ENCODE assay signal across 8 mouse cellular contexts in genomic region chr4:110050393-110051280, GRCm38 (mm10).
DNase-seq lines count a peak whose midpoint lies in the region; ATAC-seq and TF ChIP-seq lines count a peak whose summit lies in the region.

No protein-coding gene starts in this region.

- peak; percentile 45 for DNase-seq in A20 (ENCODE audit: low read depth, low spot score)
- peak; percentile 19 for DNase-seq in c-Kit-negative CD71-positive TER-119-positive erythroid progenitor cells, embryonic 14.5 days (ENCODE audit: low read depth, low spot score)
- peak; percentile 88 to 89 for DNase-seq in kidney, postnatal 25 days
- DNase-seq in liver, embryonic 13.5 days: peak; percentile 40
- peak; percentile 86 for DNase-seq in stomach, postnatal 0 days (ENCODE audit: low spot score)

- peaks cover 8% of the 10 kb centered on the region for H3K4me1 ChIP-seq in forebrain, embryonic 12.5 days
- H3K4me1 ChIP-seq in heart, embryonic 16.5 days (ENCODE audit: control insufficient read depth, insufficient read depth, low read length): 0 out of 2 replicates have a peak, but pooled peaks cover 5% of the 10 kb centered on the region
- peaks cover 9% of the 10 kb centered on the region for H3K4me1 ChIP-seq in liver, embryonic 13.5 days (replicated peaks)
- H3K4me1 ChIP-seq in neural tube, embryonic 12.5 days: peaks cover 7% of the 10 kb centered on the region; the same call in 1 of the 2 replicates
- peaks cover 6% of the 10 kb centered on the region; the same call in 1 of the 2 replicates for H3K4me1 ChIP-seq in stomach, postnatal 0 days (replicated peaks; ENCODE audit: control insufficient read depth, insufficient read depth)

- no peaks in the 10 kb centered on the region for H3K36me3 ChIP-seq in forebrain, embryonic 12.5 days (replicated peaks)
- no peaks in the 10 kb centered on the region for H3K36me3 ChIP-seq in heart, embryonic 16.5 days (ENCODE audit: control insufficient read depth, insufficient read depth)
- no peaks in the 10 kb centered on the region for H3K36me3 ChIP-seq in liver, embryonic 13.5 days
- no peaks in the 10 kb centered on the region for H3K36me3 ChIP-seq in neural tube, embryonic 12.5 days
- H3K36me3 ChIP-seq in stomach, postnatal 0 days (ENCODE audit: control insufficient read depth, insufficient read depth, low read length): no peaks in the 10 kb centered on the region

- TF ChIP-seq CTCF in stomach, postnatal 0 days (IDR thresholded peaks at IDR 0.05; ENCODE audit: low read depth): peak; percentile 96

- peak overlapping the region; percentile 66 for H3K9ac ChIP-seq in forebrain, embryonic 12.5 days
- peak overlapping the region; percentile 71 for H3K9ac ChIP-seq in heart, embryonic 16.5 days (ENCODE audit: low read length)
- H3K9ac ChIP-seq in liver, embryonic 13.5 days: 0 out of 2 replicates have a peak overlapping the region, but pooled peaks have one; percentile 26
- peak overlapping the region; percentile 45 for H3K9ac ChIP-seq in neural tube, embryonic 12.5 days
- H3K9ac ChIP-seq in stomach, postnatal 0 days (ENCODE audit: low read length): 0 out of 2 replicates have a peak overlapping the region, but pooled peaks have one; percentile 13

- H3K4me3 ChIP-seq in forebrain, embryonic 12.5 days (replicated peaks): peak overlapping the region; percentile 51
- H3K4me3 ChIP-seq in heart, embryonic 16.5 days (ENCODE audit: low read length): peak overlapping the region; percentile 49
- peak overlapping the region; percentile 41 for H3K4me3 ChIP-seq in liver, embryonic 13.5 days (replicated peaks)
- H3K4me3 ChIP-seq in neural tube, embryonic 12.5 days: peak overlapping the region; percentile 46
- H3K4me3 ChIP-seq in stomach, postnatal 0 days (ENCODE audit: low read depth, low read length): peak overlapping the region; percentile 39

- no peak for TF ChIP-seq EP300 in stomach, postnatal 0 days (optimal IDR thresholded peaks at IDR 0.05)

- H3K9me3 ChIP-seq in forebrain, embryonic 12.5 days: no peaks in the 10 kb centered on the region
- no peaks in the 10 kb centered on the region for H3K9me3 ChIP-seq in heart, embryonic 16.5 days (replicated peaks; ENCODE audit: control insufficient read depth, low read length)
- no peaks in the 10 kb centered on the region for H3K9me3 ChIP-seq in liver, embryonic 13.5 days (replicated peaks)
- H3K9me3 ChIP-seq in neural tube, embryonic 12.5 days: no peaks in the 10 kb centered on the region
- no peaks in the 10 kb centered on the region for H3K9me3 ChIP-seq in stomach, postnatal 0 days (ENCODE audit: control insufficient read depth, low read length)

- no peak overlapping the region for H3K27ac ChIP-seq in forebrain, embryonic 12.5 days
- peak overlapping the region; percentile 16; the same call in 1 of the 2 replicates for H3K27ac ChIP-seq in heart, embryonic 16.5 days (ENCODE audit: low read length)
- no peak overlapping the region for H3K27ac ChIP-seq in liver, embryonic 13.5 days
- no peak overlapping the region for H3K27ac ChIP-seq in neural tube, embryonic 12.5 days
- H3K27ac ChIP-seq in stomach, postnatal 0 days (replicated peaks): no peak overlapping the region

- WGBS in forebrain, embryonic 12.5 days: 3% methylated on average over 40 of the region's 40 CpGs
- 5% methylated on average over 40 of the region's 40 CpGs for WGBS in heart, embryonic 16.5 days
- 4% methylated on average over 40 of the region's 40 CpGs for WGBS in liver, embryonic 13.5 days (ENCODE audit: insufficient replicate concordance)
- 4% methylated on average over 40 of the region's 40 CpGs for WGBS in neural tube, embryonic 12.5 days
- 4% methylated on average over 40 of the region's 40 CpGs for WGBS in stomach, postnatal 0 days

- no peaks in the 10 kb centered on the region for H3K27me3 ChIP-seq in forebrain, embryonic 12.5 days
- H3K27me3 ChIP-seq in heart, embryonic 16.5 days (ENCODE audit: control insufficient read depth, insufficient read depth, low read length): no peaks in the 10 kb centered on the region
- H3K27me3 ChIP-seq in liver, embryonic 13.5 days: peaks cover 16% of the 10 kb centered on the region
- H3K27me3 ChIP-seq in neural tube, embryonic 12.5 days (replicated peaks): no peaks in the 10 kb centered on the region
- no peaks in the 10 kb centered on the region for H3K27me3 ChIP-seq in stomach, postnatal 0 days (ENCODE audit: control insufficient read depth, insufficient read depth, low read length)

- H3K4me2 ChIP-seq in forebrain, embryonic 12.5 days: peak overlapping the region; percentile 71
- H3K4me2 ChIP-seq in heart, embryonic 16.5 days (ENCODE audit: low read depth, low read length): peak overlapping the region; percentile 65
- peak overlapping the region; percentile 63 for H3K4me2 ChIP-seq in liver, embryonic 13.5 days
- H3K4me2 ChIP-seq in neural tube, embryonic 12.5 days (replicated peaks): peak overlapping the region; percentile 79
- H3K4me2 ChIP-seq in stomach, postnatal 0 days (replicated peaks; ENCODE audit: low read depth): peak overlapping the region; percentile 71

- peak; percentile 92 for ATAC-seq in forebrain, embryonic 12.5 days (ENCODE audit: low FRiP score)
- ATAC-seq in heart, embryonic 16.5 days (replicated peaks; ENCODE audit: extremely low read depth, insufficient read depth, low FRiP score): peak; percentile 91
- peak; percentile 70 for ATAC-seq in liver, embryonic 13.5 days (ENCODE audit: low read depth)
- ATAC-seq in neural tube, embryonic 12.5 days (ENCODE audit: low FRiP score, low read depth): peak; percentile 92
- peak; percentile 87 for ATAC-seq in stomach, postnatal 0 days (ENCODE audit: low FRiP score, low TSS enrichment)

Comparison
In these comparisons a context has a peak if more than half of its experiments do, and no peak if none do; other contexts are left out.
1. DNase-seq: peak in every context shown above with its lines; median percentile 88 in kidney, postnatal 25 days; 86 in stomach, postnatal 0 days; 45 in A20; 40 in liver, embryonic 13.5 days; 19 in c-Kit-negative CD71-positive TER-119-positive erythroid progenitor cells, embryonic 14.5 days.
2. H3K9ac ChIP-seq: peak in every context shown above with its lines; median percentile 71 in heart, embryonic 16.5 days; 66 in forebrain, embryonic 12.5 days; 45 in neural tube, embryonic 12.5 days; 26 in liver, embryonic 13.5 days; 13 in stomach, postnatal 0 days.